Mouse (Mus musculus) cerebellum, postnatal 14 days (tissue): Measurements from ENCODE around the gene Fnbp1l.

Source experiments
- DNase-seq, 2 experiments: peaks; one replicate each; pipeline ENCODE4 v3.0.0; 2021; ENCODE audit warnings: mixed read lengths in 2 of 2

The Fnbp1l gene

GRCm38 (mm10) chr3:122603229-122603628 is 16.3 kb downstream of the Fnbp1l start:
- DNase-seq, result no peak

- DNase-seq, result no peak
Measured at GRCm38 (mm10) chr3:122602370-122602769, 17.1 kb downstream of the Fnbp1l start.

- no peak for DNase-seq
Measured at GRCm38 (mm10) chr3:122599291-122599690, 20.2 kb downstream of the Fnbp1l start.

GRCm38 (mm10) chr3:122590804-122591203 is 28.7 kb downstream of the Fnbp1l start:
- no peak for DNase-seq

GRCm38 (mm10) chr3:122590346-122590745 is 29.2 kb downstream of the Fnbp1l start:
- DNase-seq, result no peak

- no peak for DNase-seq
Measured at GRCm38 (mm10) chr3:122586918-122587641, 32.4 kb downstream of the Fnbp1l start.

GRCm38 (mm10) chr3:122577360-122577759 is 42.2 kb downstream of the Fnbp1l start:
- DNase-seq, result no peak

GRCm38 (mm10) chr3:122574921-122575320 is 44.6 kb downstream of the Fnbp1l start:
- DNase-seq, result no peak

GRCm38 (mm10) chr3:122573426-122574286 is 45.9 kb downstream of the Fnbp1l start:
- DNase-seq, result no peak

- DNase-seq, result no peak
Measured at GRCm38 (mm10) chr3:122566549-122566948, 53.0 kb downstream of the Fnbp1l start.

GRCm38 (mm10) chr3:122566112-122566511 is 53.4 kb downstream of the Fnbp1l start:
- no peak for DNase-seq

GRCm38 (mm10) chr3:122565285-122565684 is 54.2 kb downstream of the Fnbp1l start:
- no peak for DNase-seq

- DNase-seq, result peak; percentile 38 to 56
Measured at GRCm38 (mm10) chr3:122557766-122558165, 61.7 kb downstream of the Fnbp1l start.

- no peak for DNase-seq
Measured at GRCm38 (mm10) chr3:122551174-122551573, 68.3 kb downstream of the Fnbp1l start.

GRCm38 (mm10) chr3:122547469-122547868 is 72.0 kb downstream of the Fnbp1l start:
- no peak for DNase-seq

- DNase-seq, result no peak
Measured at GRCm38 (mm10) chr3:122545346-122545745, 74.2 kb downstream of the Fnbp1l start.

GRCm38 (mm10) chr3:122540918-122541317 is 78.6 kb downstream of the Fnbp1l start:
- no peak for DNase-seq

GRCm38 (mm10) chr3:122539961-122540690 is 79.4 kb downstream of the Fnbp1l start:
- DNase-seq, result no peak

- no peak for DNase-seq
Measured at GRCm38 (mm10) chr3:122538851-122539250, 80.7 kb downstream of the Fnbp1l start.

- peak in 1 of 2 experiments; percentile 13 for DNase-seq
Measured at GRCm38 (mm10) chr3:122535938-122536703, 83.4 kb downstream of the Fnbp1l start.

- no peak for DNase-seq
Measured at GRCm38 (mm10) chr3:122528477-122528876, 91.0 kb downstream of the Fnbp1l start.

GRCm38 (mm10) chr3:122521294-122521693 is 98.2 kb downstream of the Fnbp1l start:
- no peak for DNase-seq
